Mouse (Mus musculus): ENCODE results near the gene Ifng.

DNA sequence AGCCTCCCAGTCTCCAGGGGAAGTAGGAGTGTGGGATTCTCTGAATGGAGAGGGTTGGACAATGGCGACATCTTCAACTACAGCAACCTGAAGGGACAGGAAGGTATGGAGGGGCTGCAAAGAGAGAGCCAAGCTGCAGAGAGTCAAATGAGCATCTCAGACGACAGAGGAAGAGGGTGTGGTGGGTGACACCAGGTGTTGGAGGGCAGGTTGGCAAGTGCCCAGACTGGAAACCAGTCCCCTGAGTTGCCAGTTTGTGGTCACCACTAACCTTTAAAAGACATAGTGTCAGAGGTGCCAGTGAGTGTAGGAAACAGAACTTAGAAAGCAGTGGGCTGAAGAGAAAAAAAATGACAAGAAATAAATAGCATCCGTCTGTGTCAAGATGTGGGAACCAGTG, 28.2 kb downstream of the Ifng start:
- TF ChIP-seq POLR2A (IDR thresholded peaks at IDR 0.05; ENCODE audit: insufficient read length, low read depth) (no peak), TCF12 (IDR thresholded peaks at IDR 0.05; ENCODE audit: insufficient read depth, poor library complexity, severe bottlenecking) (no peak), E2F4 (IDR thresholded peaks at IDR 0.05; ENCODE audit: insufficient read depth) (no peak), CEBPB (IDR thresholded peaks at IDR 0.05; ENCODE audit: insufficient read depth, poor library complexity, severe bottlenecking) (no peak), USF1 (IDR thresholded peaks at IDR 0.05; ENCODE audit: low read depth) (no peak), MYOG (IDR thresholded peaks at IDR 0.05; ENCODE audit: control insufficient read depth in 1 of 3, insufficient read depth in 1 of 3, insufficient read length in 2 of 3, low read depth in 2 of 3) (no peak), POLR2AphosphoS2 (IDR thresholded peaks at IDR 0.05; ENCODE audit: insufficient read length, low read depth) (no peak), TCF3 (IDR thresholded peaks at IDR 0.05; ENCODE audit: insufficient read length, low read depth) (no peak), MAX (IDR thresholded peaks at IDR 0.05; ENCODE audit: low read depth) (no peak), SRF (IDR thresholded peaks at IDR 0.05; ENCODE audit: control insufficient read depth, insufficient read length, low read depth) (no peak)

Measured in myocyte (in vitro differentiated cells).